Mouse (Mus musculus): ENCODE measurements around the gene 1700001O22Rik.

1700001O22Rik gene

GRCm38 (mm10) chr2:30816383-30816782 lies 12.9 kb upstream of the 1700001O22Rik start:
- in situ Hi-C loops (cut with MboI), result no loop called here

DNA sequence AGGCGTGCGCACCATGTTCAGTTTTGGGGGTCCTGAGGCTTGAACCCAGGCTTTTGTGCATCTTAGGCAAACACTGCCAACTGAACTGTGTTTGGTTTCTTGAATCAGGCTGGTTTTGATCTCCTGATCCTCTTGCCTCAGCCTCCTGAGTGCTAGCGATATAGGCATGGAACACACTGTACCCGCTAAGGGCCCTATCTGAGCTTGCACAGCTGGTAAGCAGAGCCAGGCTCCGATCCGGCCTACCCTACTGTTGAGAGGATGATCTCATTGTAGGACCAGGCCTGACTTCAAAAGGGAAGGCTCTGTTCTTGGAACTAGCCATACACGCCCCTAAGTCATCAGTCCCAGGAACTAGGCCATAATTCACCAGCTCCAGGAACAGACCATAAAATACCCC lies 7.1 kb upstream of the 1700001O22Rik start:
- in situ Hi-C loops (cut with MboI), result no loop called here

GRCm38 (mm10) chr2:30809503-30809902 lies 6.0 kb upstream of the 1700001O22Rik start:
- in situ Hi-C loops (cut with MboI), result no loop called here

DNA sequence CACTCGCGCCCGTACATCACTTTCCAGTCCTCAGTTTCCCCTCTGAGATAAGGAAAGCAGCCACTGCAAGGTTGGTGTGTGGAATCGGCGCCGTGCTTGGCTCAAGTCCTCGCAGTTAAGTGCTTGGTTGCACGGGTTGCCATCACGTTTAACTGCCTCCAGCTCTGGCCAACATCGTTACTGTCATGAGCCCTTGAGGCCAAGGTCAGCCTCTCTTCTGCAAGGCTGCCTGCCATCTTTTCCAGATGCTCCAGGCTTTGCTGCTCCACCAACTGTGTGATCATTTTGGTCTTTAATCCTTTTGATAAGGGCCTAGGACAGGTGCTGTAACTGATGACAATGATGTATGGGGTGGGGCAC lies 4.8 kb upstream of the 1700001O22Rik start:
- in situ Hi-C loops (cut with MboI), result no loop called here

DNA sequence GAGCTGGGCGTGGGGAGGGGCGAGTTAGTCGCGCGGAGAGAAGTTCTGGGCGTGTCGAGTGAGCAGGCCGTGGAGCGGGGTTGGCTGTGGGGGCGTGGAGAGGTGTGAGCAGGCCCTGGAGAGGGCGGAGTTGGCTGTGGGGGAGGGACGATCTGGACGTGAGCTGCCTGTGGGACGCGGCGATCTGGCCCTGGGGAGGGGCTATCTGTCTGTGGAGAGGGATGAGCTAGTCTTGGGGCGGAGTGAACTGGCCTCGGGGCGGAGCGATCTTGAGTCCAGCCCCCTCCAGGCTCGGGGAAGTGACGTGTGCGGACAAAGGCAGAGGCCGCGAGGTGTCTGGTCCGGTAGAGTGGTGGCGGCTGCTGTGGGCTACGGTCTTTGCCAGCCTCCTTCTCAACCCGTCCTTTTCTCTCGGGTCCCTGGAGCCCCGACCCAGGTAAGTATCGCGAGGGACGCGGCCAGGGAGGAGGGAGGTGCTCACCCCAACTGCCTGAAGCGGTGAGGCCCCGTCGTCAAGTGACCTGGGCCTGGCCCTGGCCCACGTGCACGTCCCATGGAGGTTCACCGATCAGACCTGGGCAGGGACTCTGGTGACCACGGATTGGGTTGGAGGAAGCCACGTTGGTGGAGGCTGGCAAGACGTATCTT lies 4.3 kb upstream of the 1700001O22Rik start, which contains the start of gene Ntmt1:
Gene Ntmt1 (plus strand): TSS at position 179 of the 648 bp plus-strand sequence.
- in situ Hi-C loops (cut with MboI), result no loop called here

DNA sequence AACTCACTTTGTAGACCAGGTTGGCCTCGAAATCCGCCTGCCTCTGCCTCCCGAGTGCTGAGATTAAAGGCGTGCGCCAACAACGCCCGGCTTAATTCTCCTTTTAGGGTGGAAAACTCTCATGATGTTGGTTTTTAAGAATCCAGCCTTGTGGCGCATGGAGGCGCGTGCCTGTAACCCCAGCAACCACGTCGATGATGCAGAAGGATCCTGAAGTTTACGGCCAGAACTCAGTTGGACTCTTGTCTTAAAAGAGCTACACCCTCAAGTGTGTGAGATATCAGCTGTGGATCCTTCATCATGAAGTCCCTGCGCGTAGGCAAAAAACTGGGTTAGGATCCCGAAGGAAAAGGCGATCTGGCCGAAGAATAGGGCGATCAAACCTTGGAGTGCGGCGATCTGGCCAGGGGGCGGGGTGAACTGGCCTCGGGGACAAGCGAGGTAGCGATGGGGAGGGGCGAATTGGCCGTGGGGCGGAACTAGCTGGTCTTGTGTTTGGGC lies 3.7 kb upstream of the 1700001O22Rik start:
- in situ Hi-C loops (cut with MboI), result no loop called here

DNA sequence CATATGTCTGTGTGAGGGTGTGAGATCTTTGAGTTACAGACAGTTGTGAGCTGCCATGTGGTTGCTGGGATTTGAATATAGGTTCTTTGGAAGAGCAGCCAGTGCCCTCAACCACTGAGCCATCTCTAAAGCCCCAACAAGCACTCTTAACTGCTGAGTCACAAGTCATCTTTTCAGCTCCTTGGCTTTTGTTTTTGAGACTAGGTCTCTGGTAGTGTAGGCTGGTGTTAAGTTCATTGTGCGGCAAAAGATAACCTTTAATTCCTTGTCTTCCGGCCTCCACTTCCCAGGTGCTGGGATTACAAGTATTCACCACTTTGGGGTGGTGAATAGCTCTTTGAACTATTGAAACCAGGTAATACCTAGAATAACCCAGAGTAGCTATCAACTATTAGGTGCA lies 2.5 kb upstream of the 1700001O22Rik start:
- in situ Hi-C loops (cut with MboI), result no loop called here

- in situ Hi-C loops (cut with MboI), result no loop called here
Observed at GRCm38 (mm10) chr2:30801067-30801852, 2.2 kb downstream of the 1700001O22Rik start.

DNA sequence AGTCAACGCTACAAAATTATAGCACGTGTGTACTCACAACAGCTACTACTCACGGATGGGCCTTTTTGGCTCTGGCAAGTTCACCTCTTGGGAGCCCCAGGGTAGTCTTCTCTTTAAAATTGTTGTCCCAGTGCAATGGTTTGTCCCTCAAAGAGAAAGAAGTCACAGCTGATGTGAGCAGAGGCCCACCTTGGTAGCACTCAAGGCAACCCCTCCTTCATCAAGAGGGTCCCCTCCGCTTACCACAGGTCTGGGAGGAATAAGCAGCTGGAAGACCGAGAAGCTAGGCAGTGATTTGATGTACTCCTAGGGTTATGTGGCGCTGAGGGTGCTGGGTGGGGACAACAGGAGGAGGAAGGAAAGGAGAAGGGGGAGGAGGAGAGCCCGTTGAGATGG lies 2.8 kb downstream of the 1700001O22Rik start:
- in situ Hi-C loops (cut with MboI), result no loop called here

DNA sequence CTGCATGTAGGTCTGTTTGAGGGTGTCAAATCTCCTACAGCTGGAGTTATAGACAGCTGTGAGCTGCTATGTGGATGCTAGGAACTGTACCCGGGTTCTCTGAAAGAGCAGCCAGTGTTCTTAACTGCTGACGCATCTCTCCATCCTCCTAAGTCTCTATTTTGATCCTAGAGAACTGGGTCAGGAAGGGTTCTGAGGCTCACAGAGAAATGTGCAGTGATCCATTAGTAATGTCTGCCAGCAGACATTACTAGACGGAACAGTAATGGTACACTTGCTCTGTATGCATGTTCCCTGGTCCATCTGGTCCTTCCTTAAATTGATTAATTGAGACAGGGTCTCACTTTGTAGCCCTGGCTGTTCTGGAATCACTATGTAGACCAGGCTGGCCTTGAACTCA lies 4.0 kb downstream of the 1700001O22Rik start:
- in situ Hi-C loops (cut with MboI), result no loop called here

DNA sequence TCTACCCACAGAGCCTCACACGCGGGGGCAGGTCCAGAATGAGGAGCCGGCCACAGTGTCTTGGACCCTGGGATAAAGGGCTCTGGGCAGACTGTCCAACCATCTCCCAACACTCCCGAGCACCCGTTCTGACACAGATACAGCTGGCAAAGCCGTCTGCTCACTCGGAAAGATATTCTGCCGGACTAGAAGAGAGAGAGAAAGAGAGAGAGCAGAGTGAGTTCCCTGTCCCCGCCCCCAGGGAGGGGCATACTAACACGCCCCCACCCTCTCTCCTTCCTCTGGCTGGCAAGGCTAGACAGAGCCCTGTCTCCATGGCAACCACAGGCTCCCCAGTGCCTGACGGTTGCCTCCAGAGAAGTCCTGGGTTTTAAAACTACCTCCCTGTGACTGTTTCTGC lies 7.1 kb downstream of the 1700001O22Rik start:
- in situ Hi-C loops (cut with MboI), result no loop called here

- in situ Hi-C loops (cut with MboI), result no loop called here
Observed at GRCm38 (mm10) chr2:30795889-30796275, 7.6 kb downstream of the 1700001O22Rik start.

GRCm38 (mm10) chr2:30795271-30795888 lies 8.1 kb downstream of the 1700001O22Rik start:
- in situ Hi-C loops (cut with MboI), result no loop called here

DNA sequence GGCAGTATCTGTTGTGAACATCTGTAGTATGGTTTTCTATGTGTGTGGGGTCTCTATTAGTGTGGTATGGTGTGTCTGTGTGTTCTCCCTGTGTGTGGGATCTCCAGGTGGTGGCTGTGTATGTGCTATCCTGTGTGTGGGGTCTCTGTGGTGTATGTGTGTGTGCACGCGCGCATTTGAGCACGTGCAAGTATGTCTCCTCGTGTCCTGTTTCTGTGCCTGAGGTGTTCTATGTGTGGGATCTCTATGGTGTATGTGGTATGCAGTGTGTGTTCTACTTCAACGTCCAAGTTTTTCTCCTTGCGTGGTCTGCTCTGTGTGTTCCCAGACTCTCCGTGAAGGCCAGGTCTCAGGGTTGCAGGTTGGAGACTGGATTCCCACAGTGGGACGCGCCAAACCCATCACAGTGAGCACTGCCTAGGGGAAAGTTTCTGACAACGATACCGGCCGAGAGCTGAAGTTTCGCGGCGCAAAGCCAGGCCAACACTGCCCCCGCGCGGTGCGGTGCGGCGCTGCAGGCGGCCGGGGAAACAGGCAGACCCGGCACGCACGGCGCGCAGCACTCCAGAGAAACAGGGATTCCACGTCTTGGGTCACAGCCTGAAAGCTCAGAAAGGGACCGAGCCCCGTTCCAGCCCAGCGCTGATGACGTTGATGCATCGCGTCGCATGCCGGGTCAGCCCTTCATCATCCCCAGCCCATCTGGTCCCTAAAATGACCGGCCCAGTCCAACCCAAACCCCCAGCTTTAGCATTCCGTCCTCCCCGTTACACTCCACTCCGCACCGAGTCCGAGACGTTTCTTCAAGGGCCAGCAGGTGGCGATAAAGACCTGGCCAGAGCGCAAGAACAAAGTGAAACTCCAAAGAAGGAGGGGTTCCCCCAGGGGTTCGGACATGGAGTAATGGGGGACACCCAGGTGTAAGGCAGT lies 9.0 kb downstream of the 1700001O22Rik start:
- in situ Hi-C loops (cut with MboI), result loop anchor here (5.0 kb wide), 1 partner anchor 362 kb away; no protein-coding TSS in a partner anchor

DNA sequence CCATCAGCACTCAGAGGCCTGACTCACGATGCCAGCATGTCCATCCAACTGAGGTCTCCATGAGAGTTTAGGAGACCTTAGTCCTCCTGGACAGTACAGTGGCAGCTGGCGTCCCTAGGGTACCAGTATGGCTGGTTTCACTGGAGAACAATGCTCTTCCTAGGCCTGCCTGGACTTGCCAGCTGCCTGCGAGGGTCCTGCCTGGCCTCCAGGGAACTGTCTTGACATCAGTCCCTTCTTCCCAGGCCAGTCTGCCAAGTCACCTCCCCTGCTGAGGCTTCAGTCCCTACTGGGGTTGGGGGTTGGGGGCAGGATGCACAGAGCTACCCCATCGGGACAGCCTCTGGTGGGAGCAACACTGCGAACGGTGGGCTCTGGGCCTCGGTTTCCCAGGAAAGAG lies 11.4 kb downstream of the 1700001O22Rik start:
- in situ Hi-C loops (cut with MboI), result loop anchor here (5.0 kb wide), 1 partner anchor 360 kb away; no protein-coding TSS in a partner anchor

GRCm38 (mm10) chr2:30787466-30787865 lies 16.0 kb downstream of the 1700001O22Rik start:
- in situ Hi-C loops (cut with MboI), result no loop called here

DNA sequence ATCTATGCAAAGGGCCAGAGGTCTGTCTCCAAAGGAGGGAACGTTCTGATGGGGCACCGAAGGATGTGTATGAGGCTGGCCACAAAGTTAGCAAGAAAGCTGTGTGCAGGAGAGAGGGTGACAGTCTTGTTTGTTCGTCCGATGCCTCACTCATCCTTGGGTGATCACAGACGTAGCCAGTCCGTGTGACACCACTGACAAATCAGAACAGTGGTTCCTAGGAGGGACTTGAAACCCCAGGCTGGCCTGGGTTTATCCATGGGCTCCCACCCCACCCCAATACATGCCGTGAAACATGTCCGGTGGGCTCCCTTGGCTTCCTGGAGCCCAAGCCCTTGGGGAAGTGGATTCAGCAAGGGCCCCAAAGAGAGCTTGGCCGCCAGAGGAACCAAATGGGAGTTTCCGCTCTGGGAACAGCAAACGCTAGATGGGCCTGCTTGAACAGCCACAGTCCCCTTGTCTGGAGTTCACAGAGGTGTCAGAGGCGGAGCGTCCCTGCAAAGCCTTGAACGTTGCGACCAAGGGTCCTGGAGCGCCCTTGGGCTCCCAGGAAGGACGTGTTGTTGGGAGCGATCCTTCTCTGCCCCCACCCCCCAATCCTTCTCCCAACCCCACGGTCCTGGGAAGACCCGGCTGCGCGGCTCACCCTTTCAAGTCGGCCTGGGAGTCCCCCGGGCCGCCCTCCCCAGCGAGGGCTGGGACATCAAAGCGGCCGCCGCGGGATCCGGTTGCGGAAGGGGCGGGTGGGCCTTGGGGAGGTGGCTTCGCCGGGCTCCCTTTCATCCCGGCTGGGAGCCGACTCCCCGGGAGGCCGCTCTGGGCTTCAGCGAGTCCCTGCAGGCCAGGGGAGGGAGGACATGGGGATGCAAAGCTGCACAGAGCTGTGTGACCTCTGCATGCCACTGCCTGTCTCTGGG lies 19.1 kb downstream of the 1700001O22Rik start:
- in situ Hi-C loops (cut with MboI), result no loop called here

DNA sequence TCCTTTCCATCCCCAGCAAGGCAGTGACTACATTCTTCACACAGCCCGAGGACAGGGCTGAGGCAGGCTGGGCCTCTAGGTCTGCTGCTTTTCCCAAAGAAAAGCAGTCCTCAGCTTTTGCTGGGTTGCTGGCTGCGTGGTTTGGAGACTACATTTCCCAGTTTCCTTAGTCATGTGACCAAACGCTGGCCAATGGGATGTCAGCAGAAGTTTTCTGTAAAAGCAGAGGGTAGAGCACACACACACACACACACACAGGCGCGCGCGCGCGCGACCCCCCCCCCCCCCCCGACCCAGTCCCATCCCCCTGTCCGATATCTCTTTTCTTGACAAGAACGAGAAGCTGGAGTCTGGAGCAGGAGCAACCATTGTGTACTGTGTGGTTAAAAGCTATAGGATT lies 20.1 kb downstream of the 1700001O22Rik start:
- in situ Hi-C loops (cut with MboI), result no loop called here

GRCm38 (mm10) chr2:30782312-30783290 lies 20.9 kb downstream of the 1700001O22Rik start:
- in situ Hi-C loops (cut with MboI), result no loop called here
